Mouse (Mus musculus): ENCODE results near the gene Oas2.
"Not testable (repeated sequence)": the region's sequence is repeated elsewhere in the genome, so short reads cannot be mapped to it uniquely, and the experiment has no call there.

Gene Oas2

GRCm38 (mm10) chr5:120749688-120750087 is at the start of gene Oas2:
TSS of gene Oas2 (minus strand) at chr5:120749853.
- in situ Hi-C loops (cut with MboI; ENCODE audit: low sequenced_read_pairs): no loop called here

GRCm38 (mm10) chr5:120798943-120799342 is 49.3 kb upstream of the Oas2 start:
- in situ Hi-C loops (cut with MboI; ENCODE audit: low sequenced_read_pairs): not testable (repeated sequence)

- in situ Hi-C loops (cut with MboI; ENCODE audit: low sequenced_read_pairs): not testable (repeated sequence)
Observed at GRCm38 (mm10) chr5:120798147-120798546, 48.5 kb upstream of the Oas2 start.

- in situ Hi-C loops (cut with MboI; ENCODE audit: low sequenced_read_pairs): not testable (repeated sequence)
Observed at GRCm38 (mm10) chr5:120795480-120796034, 45.9 kb upstream of the Oas2 start, which contains the start of gene Oas1e. TSS of gene Oas1e (minus strand) at chr5:120795530.

- in situ Hi-C loops (cut with MboI; ENCODE audit: low sequenced_read_pairs): no loop called here
Observed at GRCm38 (mm10) chr5:120793043-120793442, 43.4 kb upstream of the Oas2 start.

- in situ Hi-C loops (cut with MboI; ENCODE audit: low sequenced_read_pairs): no loop called here
Observed at GRCm38 (mm10) chr5:120787042-120787441, 37.4 kb upstream of the Oas2 start.

GRCm38 (mm10) chr5:120782446-120782845 is 32.8 kb upstream of the Oas2 start:
- in situ Hi-C loops (cut with MboI; ENCODE audit: low sequenced_read_pairs): no loop called here

GRCm38 (mm10) chr5:120781646-120782045 is 32.0 kb upstream of the Oas2 start:
- in situ Hi-C loops (cut with MboI; ENCODE audit: low sequenced_read_pairs): no loop called here

- in situ Hi-C loops (cut with MboI; ENCODE audit: low sequenced_read_pairs): no loop called here
Observed at GRCm38 (mm10) chr5:120779922-120780321, 30.3 kb upstream of the Oas2 start.

GRCm38 (mm10) chr5:120778941-120779340 is 29.3 kb upstream of the Oas2 start:
- in situ Hi-C loops (cut with MboI; ENCODE audit: low sequenced_read_pairs): no loop called here

- in situ Hi-C loops (cut with MboI; ENCODE audit: low sequenced_read_pairs): no loop called here
Observed at GRCm38 (mm10) chr5:120777478-120777877, 27.8 kb upstream of the Oas2 start, which contains the start of gene Oas3. TSS of gene Oas3 (minus strand) at chr5:120777661.

- in situ Hi-C loops (cut with MboI; ENCODE audit: low sequenced_read_pairs): no loop called here
Observed at GRCm38 (mm10) chr5:120776801-120777200, 27.1 kb upstream of the Oas2 start.

GRCm38 (mm10) chr5:120775287-120775985 is 25.8 kb upstream of the Oas2 start:
- in situ Hi-C loops (cut with MboI; ENCODE audit: low sequenced_read_pairs): no loop called here

GRCm38 (mm10) chr5:120769396-120769795 is 19.7 kb upstream of the Oas2 start:
- in situ Hi-C loops (cut with MboI; ENCODE audit: low sequenced_read_pairs): no loop called here

- in situ Hi-C loops (cut with MboI; ENCODE audit: low sequenced_read_pairs): no loop called here
Observed at GRCm38 (mm10) chr5:120765010-120765409, 15.4 kb upstream of the Oas2 start.

- in situ Hi-C loops (cut with MboI; ENCODE audit: low sequenced_read_pairs): no loop called here
Observed at GRCm38 (mm10) chr5:120761901-120762300, 12.2 kb upstream of the Oas2 start.

GRCm38 (mm10) chr5:120754215-120754614 is 4.6 kb upstream of the Oas2 start:
- in situ Hi-C loops (cut with MboI; ENCODE audit: low sequenced_read_pairs): no loop called here

- in situ Hi-C loops (cut with MboI; ENCODE audit: low sequenced_read_pairs): no loop called here
Observed at GRCm38 (mm10) chr5:120752786-120753185, 3.1 kb upstream of the Oas2 start.

GRCm38 (mm10) chr5:120751206-120751605 is 1.6 kb upstream of the Oas2 start:
- in situ Hi-C loops (cut with MboI; ENCODE audit: low sequenced_read_pairs): no loop called here

- in situ Hi-C loops (cut with MboI; ENCODE audit: low sequenced_read_pairs): no loop called here
Observed at GRCm38 (mm10) chr5:120746451-120746850, 3.2 kb downstream of the Oas2 start.

- in situ Hi-C loops (cut with MboI; ENCODE audit: low sequenced_read_pairs): no loop called here
Observed at GRCm38 (mm10) chr5:120742125-120742524, 7.5 kb downstream of the Oas2 start.

- in situ Hi-C loops (cut with MboI; ENCODE audit: low sequenced_read_pairs): no loop called here
Observed at GRCm38 (mm10) chr5:120734380-120734990, 15.2 kb downstream of the Oas2 start.
